Mouse (Mus musculus): ENCODE data around the gene Rps19. TPM values are rescaled to one million over a fixed set of nuclear protein-coding genes. Genes with fewer than 3 reads are reported as not detected.
A peak's percentile ranks its signal among the peaks of the same experiment; 100 is the strongest.
"Not testable (repeated sequence)": the region's sequence is repeated elsewhere in the genome, so short reads cannot be mapped to it uniquely, and the experiment has no call there.

Gene Rps19
- 2,486 and 2,546 TPM in 2 replicates for polyA plus RNA-seq (2015; fragmentation: Nextera tagmentation; extraction: Ambion mirVana)

DNA sequence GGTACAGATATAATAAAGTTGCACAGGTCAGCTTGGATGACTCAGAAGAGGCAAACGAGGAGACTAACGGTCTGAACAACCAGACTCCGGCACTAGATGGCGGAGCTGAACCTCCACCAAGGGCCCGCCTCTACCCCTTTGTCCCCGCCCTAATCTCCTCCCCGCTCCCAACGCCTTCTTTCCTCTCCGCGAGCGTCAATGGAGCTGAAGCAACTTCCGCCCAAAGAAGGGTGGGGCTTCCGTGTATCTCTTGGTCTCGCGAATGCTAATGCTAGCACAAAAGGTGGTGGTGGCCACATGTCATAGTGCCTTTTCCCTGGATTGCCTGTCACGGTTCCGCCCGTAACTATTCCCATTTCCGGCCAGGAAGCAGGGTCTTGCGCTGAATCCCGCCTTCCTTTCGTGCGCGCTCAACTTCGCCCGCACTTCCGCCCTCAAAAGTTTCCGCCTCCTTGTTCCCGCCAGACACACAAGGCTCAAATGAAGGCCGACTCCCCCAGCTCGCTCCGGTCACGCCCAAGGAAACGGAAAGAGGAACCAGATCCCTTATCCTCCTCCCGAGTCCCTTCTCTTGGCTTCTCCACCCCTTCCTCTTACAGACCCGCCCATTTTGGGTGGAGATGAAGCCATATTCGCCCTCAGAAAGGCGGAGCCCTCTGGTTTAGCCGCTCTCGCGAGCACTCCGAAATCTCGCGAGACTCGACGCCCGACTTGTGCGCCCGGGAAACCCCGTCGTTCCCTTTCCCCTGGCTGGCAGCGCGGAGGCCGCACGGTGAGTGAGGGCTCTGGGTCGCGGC lies at the start of gene Rps19:
Gene Rps19 (plus strand): TSS at position 476 of the 797 bp plus-strand sequence.
- H3K27ac ChIP-seq: peak within 1 kb of the TSS; percentile 91
- WGBS: under 1% methylated on average over 57 of the region's 57 CpGs
- H3K9me3 ChIP-seq: no peaks in the 10 kb centered on the region
- H3K9ac ChIP-seq: peak within 1 kb of the TSS; percentile 100
- H3K27me3 ChIP-seq (replicated peaks): no peaks in the 10 kb centered on the region
- peaks cover 18% of the 10 kb centered on the region for H3K36me3 ChIP-seq
- peak; percentile 96 for ATAC-seq
- peak within 1 kb of the TSS; percentile 80 for H3K4me2 ChIP-seq (replicated peaks)
- H3K4me1 ChIP-seq (replicated peaks): peaks cover 19% of the 10 kb centered on the region
- peak within 1 kb of the TSS; percentile 99 for H3K4me3 ChIP-seq (replicated peaks)

DNA sequence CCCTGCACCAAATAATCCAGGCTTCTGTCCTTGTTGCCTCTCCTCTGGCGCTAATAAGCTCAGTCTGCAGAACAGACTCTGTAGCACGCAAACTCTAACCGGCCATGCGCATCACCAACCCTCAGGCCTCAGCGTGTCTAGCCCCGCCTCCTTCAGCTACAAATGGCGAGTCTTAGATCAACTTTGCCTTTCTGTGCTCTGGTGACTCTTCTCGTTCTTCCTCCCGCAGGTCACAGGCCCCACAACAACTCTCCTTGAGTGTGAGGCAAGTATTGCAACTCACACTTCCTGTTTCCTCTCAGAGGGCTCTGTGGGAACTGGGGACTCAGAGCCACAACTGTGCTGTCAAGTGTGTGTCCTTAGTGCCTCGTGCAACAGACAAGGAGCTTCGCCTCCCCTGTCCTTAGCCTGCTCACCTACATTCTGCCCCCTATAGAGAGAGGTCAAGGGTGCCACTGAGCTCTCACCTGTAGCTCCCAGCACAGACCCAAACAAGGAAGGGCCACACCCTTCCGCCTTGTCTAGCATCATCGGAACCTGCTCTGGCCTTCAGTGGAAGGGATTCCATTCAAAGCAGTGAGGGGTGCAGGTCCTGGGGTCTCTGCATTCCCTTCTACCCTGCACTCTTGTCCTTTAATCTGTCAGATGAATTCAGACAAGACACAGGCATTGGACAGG lies 45.3 kb upstream of the Rps19 start:
- not testable (repeated sequence) for H3K4me2 ChIP-seq (replicated peaks); H3K4me1 ChIP-seq (replicated peaks); H3K27me3 ChIP-seq (replicated peaks); H3K27ac ChIP-seq; H3K9ac ChIP-seq; H3K4me3 ChIP-seq (replicated peaks); H3K9me3 ChIP-seq; H3K36me3 ChIP-seq
- 63% methylated on average over 13 of the region's 13 CpGs for WGBS
- peak; percentile 39; the same call in 1 of the 2 replicates for ATAC-seq

DNA sequence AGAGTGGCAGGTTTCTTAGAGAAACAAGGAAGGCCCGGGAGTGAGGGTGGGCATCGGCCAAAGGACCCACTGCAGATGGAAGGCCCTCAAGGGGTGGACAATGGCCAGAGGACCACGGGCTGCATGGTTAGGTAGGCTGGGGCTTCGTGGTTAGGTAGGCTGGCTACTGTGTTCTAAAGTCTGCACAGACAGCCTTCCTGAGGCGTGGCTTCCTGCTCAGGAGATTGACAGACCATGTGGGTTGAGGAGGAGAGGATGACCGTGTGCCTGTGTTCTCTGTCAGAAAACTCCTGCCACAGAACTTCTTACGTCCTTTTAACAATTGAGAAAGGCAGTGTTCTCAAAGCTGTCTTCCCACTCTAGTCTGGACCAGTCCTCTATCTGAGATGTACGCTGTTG lies 44.8 kb upstream of the Rps19 start:
- Histone ChIP-seq H3K27ac (no peak overlapping the region), H3K27me3 (replicated peaks) (no peaks in the 10 kb centered on the region), H3K4me1 (replicated peaks) (no peaks in the 10 kb centered on the region), H3K4me2 (replicated peaks) (no peak overlapping the region), H3K4me3 (replicated peaks) (no peak overlapping the region), H3K9me3 (no peaks in the 10 kb centered on the region), H3K9ac (no peak overlapping the region), H3K36me3 (no peaks in the 10 kb centered on the region)
- WGBS: 73% methylated on average over 8 of the region's 8 CpGs
- ATAC-seq: no peak

DNA sequence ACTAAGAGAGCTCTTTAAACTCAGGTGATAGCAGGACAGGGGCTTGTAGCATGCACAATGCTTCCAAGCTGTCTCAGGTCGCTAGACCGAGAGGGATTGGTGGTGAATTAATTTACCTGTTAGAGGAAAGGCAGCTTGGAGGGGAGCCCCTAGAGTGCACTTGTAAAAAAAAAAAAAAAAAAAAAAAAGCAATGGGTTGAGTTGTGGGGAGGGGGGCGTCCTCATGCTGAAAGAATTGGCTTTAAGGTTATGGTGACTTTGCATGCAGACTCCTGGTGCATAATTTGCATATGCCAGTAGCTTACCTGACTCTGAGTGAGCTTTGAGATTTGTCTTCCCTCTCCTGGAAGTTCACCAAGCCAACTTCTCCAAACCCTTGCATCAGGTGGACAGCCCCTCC lies 43.8 kb upstream of the Rps19 start:
- H3K27ac ChIP-seq: no peak overlapping the region
- H3K9me3 ChIP-seq: no peaks in the 10 kb centered on the region
- no peaks in the 10 kb centered on the region for H3K36me3 ChIP-seq
- no peak for ATAC-seq
- no peak overlapping the region for H3K4me3 ChIP-seq (replicated peaks)
- H3K9ac ChIP-seq: no peak overlapping the region
- no peaks in the 10 kb centered on the region for H3K27me3 ChIP-seq (replicated peaks)
- 53% methylated on average over 3 of the region's 3 CpGs for WGBS
- H3K4me1 ChIP-seq (replicated peaks): no peaks in the 10 kb centered on the region
- H3K4me2 ChIP-seq (replicated peaks): no peak overlapping the region

DNA sequence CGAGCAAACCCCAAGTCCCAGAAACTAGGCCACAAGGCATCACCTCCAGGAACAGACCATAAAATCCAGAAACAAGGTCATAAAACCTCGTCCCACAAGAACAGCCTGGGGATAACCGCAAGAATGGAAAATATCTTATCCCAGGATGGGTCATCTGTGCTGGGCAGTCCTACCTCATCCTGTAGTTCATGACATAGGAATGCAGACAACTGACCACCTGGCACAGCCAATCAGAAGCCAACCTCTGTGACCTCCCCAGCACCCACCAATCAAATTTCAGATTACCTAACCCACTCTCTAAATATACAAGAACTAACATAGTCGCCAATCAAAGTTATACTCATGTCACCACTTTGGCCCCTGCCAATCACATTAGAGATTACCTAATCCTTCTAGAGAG lies 43.2 kb upstream of the Rps19 start:
- H3K27me3 ChIP-seq (replicated peaks): no peaks in the 10 kb centered on the region
- no peaks in the 10 kb centered on the region for H3K4me1 ChIP-seq (replicated peaks)
- no peak for ATAC-seq
- H3K4me2 ChIP-seq (replicated peaks): no peak overlapping the region
- no peak overlapping the region for H3K4me3 ChIP-seq (replicated peaks)
- no peak overlapping the region for H3K9ac ChIP-seq
- no peak overlapping the region for H3K27ac ChIP-seq
- no peaks in the 10 kb centered on the region for H3K9me3 ChIP-seq
- H3K36me3 ChIP-seq: no peaks in the 10 kb centered on the region
- WGBS: 60% methylated on average over 4 of the region's 4 CpGs

DNA sequence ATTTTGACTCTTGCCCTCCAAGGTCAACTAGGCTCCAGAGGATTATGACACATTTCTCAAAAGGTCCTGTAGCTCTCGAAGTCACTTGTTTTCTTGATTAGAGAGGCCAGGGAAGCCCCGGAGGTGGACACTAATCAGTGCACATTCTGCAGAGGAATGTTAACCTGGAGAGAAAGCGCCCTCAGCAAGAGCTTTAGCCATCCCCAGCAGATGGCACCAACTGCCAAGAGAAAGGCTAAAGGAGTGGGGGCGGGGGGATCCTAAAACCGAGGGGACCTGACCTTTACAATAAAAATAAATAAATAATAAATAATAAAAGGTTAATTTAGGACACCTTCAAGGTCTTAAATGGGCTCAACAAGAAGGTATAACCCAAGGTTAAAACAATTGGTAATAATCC lies 40.0 kb upstream of the Rps19 start:
- Histone ChIP-seq H3K4me1 (replicated peaks) (no peaks in the 10 kb centered on the region), H3K9me3 (no peaks in the 10 kb centered on the region), H3K27me3 (replicated peaks) (no peaks in the 10 kb centered on the region), H3K4me2 (replicated peaks) (no peak overlapping the region), H3K4me3 (replicated peaks) (no peak overlapping the region), H3K27ac (no peak overlapping the region), H3K9ac (no peak overlapping the region), H3K36me3 (no peaks in the 10 kb centered on the region)
- WGBS: 44% methylated on average over 5 of the region's 5 CpGs
- ATAC-seq: no peak

DNA sequence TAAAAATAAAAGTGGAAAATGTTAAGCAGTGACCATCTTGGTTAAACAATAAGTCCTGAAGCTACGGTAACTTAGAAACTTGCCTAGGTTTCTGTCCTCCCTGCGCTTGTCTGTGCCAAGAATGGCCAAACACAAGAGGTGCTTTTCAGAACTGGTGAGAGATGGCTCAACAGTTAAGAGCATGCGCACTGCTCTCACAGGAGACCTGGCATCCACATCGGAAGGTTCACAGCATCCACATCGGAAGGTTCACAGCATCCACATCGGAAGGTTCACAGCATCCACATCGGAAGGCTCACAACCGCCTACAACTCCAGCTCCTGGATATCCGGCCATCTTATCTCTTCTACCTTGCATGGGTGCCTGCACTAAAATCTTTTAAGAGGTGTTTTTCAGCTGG lies 39.0 kb upstream of the Rps19 start:
- Histone ChIP-seq H3K4me2 (replicated peaks) (no peak overlapping the region), H3K27me3 (replicated peaks) (no peaks in the 10 kb centered on the region), H3K36me3 (no peaks in the 10 kb centered on the region), H3K9me3 (no peaks in the 10 kb centered on the region), H3K4me1 (replicated peaks) (0 out of 2 replicates have a peak, but pooled peaks cover 1% of the 10 kb centered on the region), H3K9ac (no peak overlapping the region), H3K4me3 (replicated peaks) (no peak overlapping the region), H3K27ac (no peak overlapping the region)
- WGBS: 84% methylated on average over 9 of the region's 9 CpGs
- ATAC-seq: no peak

DNA sequence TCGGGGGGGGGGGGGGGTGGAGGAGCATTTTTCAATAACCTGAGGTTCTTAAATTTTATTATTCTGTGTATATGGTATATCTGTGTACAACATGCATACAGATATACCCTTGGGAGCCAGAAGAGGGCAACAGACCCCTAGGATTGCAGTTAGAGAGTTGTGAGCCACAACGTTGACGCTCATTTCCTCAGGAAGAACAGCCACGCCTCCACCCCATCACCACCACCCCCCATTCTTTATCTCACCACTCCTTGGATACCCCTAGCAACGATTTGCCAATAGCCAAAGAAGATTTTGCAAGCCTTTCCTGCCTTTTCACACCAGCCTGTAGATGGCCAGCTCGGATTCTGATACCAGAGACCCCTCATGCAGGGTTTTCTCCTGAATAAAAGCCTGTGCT lies 38.5 kb upstream of the Rps19 start:
- Histone ChIP-seq H3K9ac (no peak overlapping the region), H3K9me3 (no peaks in the 10 kb centered on the region), H3K4me3 (replicated peaks) (no peak overlapping the region), H3K4me1 (replicated peaks) (0 out of 2 replicates have a peak, but pooled peaks cover 3% of the 10 kb centered on the region), H3K4me2 (replicated peaks) (no peak overlapping the region), H3K36me3 (no peaks in the 10 kb centered on the region), H3K27me3 (replicated peaks) (no peaks in the 10 kb centered on the region), H3K27ac (no peak overlapping the region)
- WGBS: 8% methylated on average over 6 of the region's 6 CpGs
- peak; percentile 61 for ATAC-seq

DNA sequence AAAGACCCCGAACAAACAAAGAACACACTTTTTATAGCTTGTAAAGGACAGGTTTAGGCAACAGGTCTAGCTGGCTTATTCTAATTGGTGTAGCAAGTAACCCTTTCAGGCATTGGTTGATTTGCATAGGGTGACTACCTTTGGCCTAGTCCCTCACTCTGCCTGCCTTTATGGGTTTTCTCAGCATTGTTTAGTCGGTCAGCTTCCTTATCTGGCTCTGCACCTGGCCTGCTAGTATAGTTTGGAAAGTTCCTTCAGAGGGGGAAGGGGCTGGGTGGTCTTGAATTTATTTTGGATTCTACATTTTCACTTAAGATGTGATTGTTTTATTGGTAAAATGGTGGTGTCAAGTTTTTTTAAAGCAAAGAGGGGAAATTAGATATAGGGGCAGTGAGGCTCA lies 37.6 kb upstream of the Rps19 start:
- H3K27me3 ChIP-seq (replicated peaks); H3K4me3 ChIP-seq (replicated peaks); H3K27ac ChIP-seq; H3K4me1 ChIP-seq (replicated peaks); ATAC-seq; H3K36me3 ChIP-seq; H3K9ac ChIP-seq; H3K4me2 ChIP-seq (replicated peaks); H3K9me3 ChIP-seq: not testable (repeated sequence)
- WGBS: 24% methylated on average over 2 of the region's 2 CpGs

DNA sequence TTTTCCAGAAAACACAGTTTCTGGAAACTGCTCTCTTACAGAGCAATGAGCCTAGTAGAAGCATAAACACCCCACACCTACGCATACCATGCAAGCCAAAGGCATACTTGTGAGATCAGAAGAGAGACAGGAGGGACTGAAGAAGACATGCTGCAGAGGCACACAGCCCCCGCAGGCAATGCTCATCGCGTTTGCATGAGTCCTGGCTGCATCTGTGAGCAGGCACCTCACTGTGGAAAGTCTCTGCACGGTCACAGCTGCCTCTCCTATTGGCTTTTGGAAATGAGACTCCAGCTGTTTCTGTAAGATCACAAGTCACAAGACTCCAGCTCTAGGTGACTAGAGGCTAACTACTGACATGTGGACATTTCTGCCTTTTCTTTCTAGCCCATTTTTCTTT lies 34.0 kb upstream of the Rps19 start:
- H3K9me3 ChIP-seq: no peaks in the 10 kb centered on the region
- no peak overlapping the region for H3K4me3 ChIP-seq (replicated peaks)
- H3K9ac ChIP-seq: no peak overlapping the region
- ATAC-seq: no peak
- H3K27ac ChIP-seq: no peak overlapping the region
- WGBS: 13% methylated on average over 5 of the region's 5 CpGs
- no peaks in the 10 kb centered on the region for H3K27me3 ChIP-seq (replicated peaks)
- H3K4me2 ChIP-seq (replicated peaks): no peak overlapping the region
- 0 out of 2 replicates have a peak, but pooled peaks cover 6% of the 10 kb centered on the region for H3K4me1 ChIP-seq (replicated peaks)
- H3K36me3 ChIP-seq: no peaks in the 10 kb centered on the region

DNA sequence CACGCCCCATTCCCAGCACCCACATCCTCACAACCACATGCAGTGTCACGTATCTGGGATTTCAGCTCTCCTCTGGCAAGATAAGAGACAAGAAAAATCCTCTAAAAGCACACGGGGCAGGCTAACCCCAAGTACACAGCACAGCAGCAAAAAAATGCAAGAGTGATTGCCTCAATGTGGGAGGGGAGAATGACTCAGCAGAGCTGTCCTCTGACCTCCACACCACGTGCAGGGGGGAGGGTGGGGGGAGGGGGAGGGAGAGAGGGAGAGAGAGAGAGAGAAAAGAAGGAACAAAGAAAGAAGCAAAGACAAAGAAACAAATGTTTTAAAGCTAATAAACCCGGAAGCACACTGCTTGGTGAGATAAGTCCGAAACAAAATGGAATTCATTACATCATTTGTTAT lies 33.3 kb upstream of the Rps19 start:
- Histone ChIP-seq H3K4me3 (replicated peaks) (no peak overlapping the region), H3K9me3 (no peaks in the 10 kb centered on the region), H3K4me2 (replicated peaks) (no peak overlapping the region), H3K27ac (no peak overlapping the region), H3K36me3 (no peaks in the 10 kb centered on the region), H3K9ac (no peak overlapping the region), H3K27me3 (replicated peaks) (no peaks in the 10 kb centered on the region), H3K4me1 (replicated peaks) (0 out of 2 replicates have a peak, but pooled peaks cover 6% of the 10 kb centered on the region)
- WGBS: 23% methylated on average over 6 of the region's 6 CpGs
- ATAC-seq: peak; percentile 82

DNA sequence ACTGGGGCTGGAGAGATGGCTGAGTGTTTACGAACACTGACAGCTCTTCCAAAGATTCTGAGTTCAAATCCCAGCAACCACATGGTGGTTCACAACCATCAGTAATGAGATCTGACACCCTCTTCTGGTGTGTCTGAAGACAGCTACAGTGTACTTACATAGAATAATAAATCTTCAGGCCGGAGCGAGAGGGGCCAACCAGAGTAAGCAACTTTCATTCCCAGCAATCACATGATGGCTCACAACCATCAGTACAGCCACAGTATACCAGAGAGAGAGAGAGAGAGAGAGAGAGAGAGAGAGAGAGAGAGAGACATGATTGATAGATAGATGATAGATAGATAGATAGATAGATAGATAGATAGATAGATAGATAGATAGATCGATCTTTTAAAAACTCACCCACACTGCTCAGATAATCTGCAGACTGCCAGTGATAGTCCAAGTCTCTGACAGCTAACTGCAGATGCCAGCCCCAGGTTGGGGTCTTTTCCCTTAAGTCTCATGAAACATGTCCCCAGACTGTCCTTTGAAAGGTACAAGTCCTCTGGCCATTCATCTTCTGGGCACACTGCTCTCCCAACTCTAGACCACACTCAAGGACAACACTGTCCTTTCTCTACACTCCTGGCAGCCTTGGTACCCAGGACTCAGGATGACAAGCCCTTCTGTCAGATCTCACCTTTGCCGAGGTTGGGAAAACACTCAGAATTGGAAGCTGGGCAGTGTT lies 32.4 kb upstream of the Rps19 start:
- Histone ChIP-seq H3K9me3 (no peaks in the 10 kb centered on the region), H3K27ac (no peak overlapping the region), H3K4me1 (replicated peaks) (0 out of 2 replicates have a peak, but pooled peaks cover 6% of the 10 kb centered on the region), H3K4me2 (replicated peaks) (no peak overlapping the region), H3K36me3 (no peaks in the 10 kb centered on the region), H3K9ac (no peak overlapping the region), H3K4me3 (replicated peaks) (no peak overlapping the region), H3K27me3 (replicated peaks) (no peaks in the 10 kb centered on the region)
- ATAC-seq: no peak
- 78% methylated on average over 5 of the region's 5 CpGs for WGBS

Measured in intestine, embryonic 15.5 days (tissue).